8 mouse cellular contexts compared by ENCODE assay signal in genomic region chr3:97767771-97768762, GRCm38 (mm10).
A peak's percentile ranks its signal among the peaks of the same experiment; 100 is the strongest.
DNase-seq lines count a peak whose midpoint lies in the region; ATAC-seq and TF ChIP-seq lines count a peak whose summit lies in the region.

No protein-coding gene starts in this region.

- peak; percentile 84 for TF ChIP-seq CTCF in C2C12 (IDR thresholded peaks at IDR 0.05; ENCODE audit: control insufficient read depth, insufficient read depth, insufficient read length)
- TF ChIP-seq CTCF in brain, embryonic 14.5 days (IDR thresholded peaks at IDR 0.05; ENCODE audit: borderline replicate concordance, extremely low read depth, insufficient read depth, insufficient read length), result peak; percentile 50; the same call in 1 of the 2 replicates
- peak; percentile 72 for TF ChIP-seq CTCF in kidney, postnatal 0 days (IDR thresholded peaks at IDR 0.05; ENCODE audit: low read depth)

- WGBS in heart, embryonic 12.5 days, result 3% methylated on average over 47 of the region's 47 CpGs
- WGBS in kidney, postnatal 0 days, result 3% methylated on average over 47 of the region's 47 CpGs
- 4% methylated on average over 47 of the region's 47 CpGs for WGBS in liver, embryonic 11.5 days
- WGBS in stomach, embryonic 14.5 days, result 2% methylated on average over 47 of the region's 47 CpGs

- H3K79me2 ChIP-seq in C2C12 (ENCODE audit: control insufficient read depth, insufficient read depth), result peaks cover 46% of the 10 kb centered on the region

- peak overlapping the region; percentile 82 for H3K27ac ChIP-seq in heart, embryonic 12.5 days (ENCODE audit: poor library complexity, severe bottlenecking)
- peak overlapping the region; percentile 77 for H3K27ac ChIP-seq in kidney, postnatal 0 days
- H3K27ac ChIP-seq in liver, embryonic 11.5 days (ENCODE audit: low read depth, low read length), result peak overlapping the region; percentile 17
- H3K27ac ChIP-seq in stomach, embryonic 14.5 days (ENCODE audit: low read length), result peak overlapping the region; percentile 86

- peak overlapping the region; percentile 63 for H3K4me3 ChIP-seq in C2C12 (ENCODE audit: insufficient read depth, poor library complexity, severe bottlenecking)
- H3K4me3 ChIP-seq in heart, embryonic 12.5 days, result peak overlapping the region; percentile 70
- H3K4me3 ChIP-seq in kidney, postnatal 0 days (replicated peaks; ENCODE audit: low read depth, low read length), result peak overlapping the region; percentile 92
- peak overlapping the region; percentile 74 for H3K4me3 ChIP-seq in liver, embryonic 11.5 days (ENCODE audit: low read depth, low read length)
- peak overlapping the region; percentile 77 for H3K4me3 ChIP-seq in stomach, embryonic 14.5 days (ENCODE audit: low read depth, low read length)

- DNase-seq in brain, embryonic 14.5 days (ENCODE audit: low read depth), result peak; percentile 98
- peak; percentile 98 for DNase-seq in kidney, postnatal 0 days (ENCODE audit: low spot score)
- DNase-seq in liver, embryonic 11.5 days (ENCODE audit: low spot score), result peak; percentile 85
- DNase-seq in naive thymus-derived CD4-positive, alpha-beta T cell, adult 2 months (ENCODE audit: low read depth), result peak; percentile 93

- no peak; the same call in 1 of the 2 replicates for TF ChIP-seq POLR2A in brain, embryonic 14.5 days (IDR thresholded peaks at IDR 0.05; ENCODE audit: borderline replicate concordance, extremely low read depth, insufficient read depth, insufficient read length, poor library complexity, severe bottlenecking)

- H3K9me3 ChIP-seq in heart, embryonic 12.5 days (replicated peaks), result no peaks in the 10 kb centered on the region
- H3K9me3 ChIP-seq in kidney, postnatal 0 days (replicated peaks; ENCODE audit: low read length), result no peaks in the 10 kb centered on the region
- no peaks in the 10 kb centered on the region for H3K9me3 ChIP-seq in liver, embryonic 11.5 days (ENCODE audit: control insufficient read depth, low read length)
- no peaks in the 10 kb centered on the region for H3K9me3 ChIP-seq in stomach, embryonic 14.5 days (ENCODE audit: control insufficient read depth, low read depth, low read length)

- H3K4me1 ChIP-seq in heart, embryonic 12.5 days (replicated peaks), result peaks cover 22% of the 10 kb centered on the region
- H3K4me1 ChIP-seq in kidney, postnatal 0 days (replicated peaks; ENCODE audit: insufficient read depth, low read length), result peaks cover 8% of the 10 kb centered on the region
- peaks cover 5% of the 10 kb centered on the region; the same call in 1 of the 2 replicates for H3K4me1 ChIP-seq in liver, embryonic 11.5 days (replicated peaks; ENCODE audit: control insufficient read depth, insufficient read depth, low read length)
- peaks cover 16% of the 10 kb centered on the region; the same call in 1 of the 2 replicates for H3K4me1 ChIP-seq in stomach, embryonic 14.5 days (ENCODE audit: control insufficient read depth, insufficient read depth, low read length)

- no peaks in the 10 kb centered on the region for H3K27me3 ChIP-seq in C2C12 (ENCODE audit: control insufficient read depth, insufficient read depth, insufficient read length)
- no peaks in the 10 kb centered on the region for H3K27me3 ChIP-seq in heart, embryonic 12.5 days (replicated peaks)
- no peaks in the 10 kb centered on the region for H3K27me3 ChIP-seq in kidney, postnatal 0 days (ENCODE audit: insufficient read depth, low read length)
- peaks cover 4% of the 10 kb centered on the region; the same call in 1 of the 2 replicates for H3K27me3 ChIP-seq in liver, embryonic 11.5 days (replicated peaks; ENCODE audit: control insufficient read depth, insufficient read depth, low read length)
- no peaks in the 10 kb centered on the region for H3K27me3 ChIP-seq in stomach, embryonic 14.5 days (ENCODE audit: control insufficient read depth, insufficient read depth, low read length)

- ATAC-seq in erythroid progenitor cell, adult 5-6 weeks (replicated peaks; ENCODE audit: low FRiP score, poor library complexity, severe bottlenecking), result peak; percentile 54
- peak; percentile 96 for ATAC-seq in heart, embryonic 12.5 days (ENCODE audit: insufficient number of reproducible peaks, low FRiP score)
- peak; percentile 97 for ATAC-seq in kidney, postnatal 0 days (replicated peaks; ENCODE audit: low FRiP score, low read depth)
- ATAC-seq in liver, embryonic 11.5 days (replicated peaks; ENCODE audit: low FRiP score), result peak; percentile 95
- ATAC-seq in stomach, embryonic 14.5 days (ENCODE audit: insufficient number of reproducible peaks, insufficient read depth, low FRiP score, low read depth), result peak; percentile 97

- H3K9ac ChIP-seq in heart, embryonic 12.5 days, result peak overlapping the region; percentile 75
- peak overlapping the region; percentile 77 for H3K9ac ChIP-seq in kidney, postnatal 0 days (ENCODE audit: low read depth, low read length)
- peak overlapping the region; percentile 61 for H3K9ac ChIP-seq in liver, embryonic 11.5 days (ENCODE audit: low read depth, low read length)
- peak overlapping the region; percentile 78 for H3K9ac ChIP-seq in stomach, embryonic 14.5 days (replicated peaks; ENCODE audit: low read depth, low read length)

- H3K36me3 ChIP-seq in C2C12 (ENCODE audit: control insufficient read depth, insufficient read depth), result no peaks in the 10 kb centered on the region
- peaks cover 9% of the 10 kb centered on the region for H3K36me3 ChIP-seq in heart, embryonic 12.5 days
- H3K36me3 ChIP-seq in kidney, postnatal 0 days (ENCODE audit: insufficient read depth, low read length), result no peaks in the 10 kb centered on the region
- H3K36me3 ChIP-seq in liver, embryonic 11.5 days (ENCODE audit: control insufficient read depth, insufficient read depth, low read length), result no peaks in the 10 kb centered on the region
- no peaks in the 10 kb centered on the region for H3K36me3 ChIP-seq in stomach, embryonic 14.5 days (ENCODE audit: control insufficient read depth, insufficient read depth, low read length)

- peaks cover 19% of the 10 kb centered on the region for H3K79me3 ChIP-seq in C2C12 (ENCODE audit: low read depth)

- peak overlapping the region; percentile 71 for H3K4me2 ChIP-seq in heart, embryonic 12.5 days
- H3K4me2 ChIP-seq in kidney, postnatal 0 days (ENCODE audit: low read length), result peak overlapping the region; percentile 96
- H3K4me2 ChIP-seq in liver, embryonic 11.5 days, result peak overlapping the region; percentile 70
- H3K4me2 ChIP-seq in stomach, embryonic 14.5 days (replicated peaks; ENCODE audit: low read depth, low read length), result peak overlapping the region; percentile 94

- peak overlapping the region; percentile 72 for H3ac ChIP-seq in C2C12 (ENCODE audit: control insufficient read depth, insufficient read length, low read depth)

TF ChIP-seq in C2C12, 6 proteins besides CTCF, POLR2A, EP300 and RAD21:
- TF ChIP-seq MYOG (IDR thresholded peaks at IDR 0.05; ENCODE audit: control insufficient read depth, extremely low read depth, insufficient read length), result no peak
- peak; percentile 51 for TF ChIP-seq MYOD1 (IDR thresholded peaks at IDR 0.05; ENCODE audit: control insufficient read depth, insufficient read length, low read depth)
- TF ChIP-seq FOSL1 (IDR thresholded peaks at IDR 0.05; ENCODE audit: insufficient read depth, low read length, poor library complexity, severe bottlenecking), result no peak
- TF ChIP-seq USF1 (IDR thresholded peaks at IDR 0.05; ENCODE audit: low read depth), result peak; percentile 54

Comparison
In these comparisons a context has a peak if more than half of its experiments do, and no peak if none do; other contexts are left out.
1. Peak in every context shown above with its lines: DNase-seq, ATAC-seq, H3K4me3 ChIP-seq and H3K27ac ChIP-seq.
2. H3K27ac ChIP-seq: peak in every context shown above with its lines; median percentile 86 in stomach, embryonic 14.5 days; 82 in heart, embryonic 12.5 days; 77 in kidney, postnatal 0 days; 17 in liver, embryonic 11.5 days.